Mouse (Mus musculus) forebrain, embryonic 13.5 days (tissue): ENCODE results near the gene Cyp2d10. TPM values are rescaled to one million over a fixed set of nuclear protein-coding genes. Genes with fewer than 3 reads are reported as not detected.
"Not testable (repeated sequence)": the region's sequence is repeated elsewhere in the genome, so short reads cannot be mapped to it uniquely, and the experiment has no call there.

Experiments
- ATAC-seq: fragments of 200-750 bp; cut with Nextera tagmentation; 2 replicates; pipeline ENCODE4 v1.8.0; 2017
- H3K27ac ChIP-seq: fragments of 300-500 bp; sonication (generic); 2 replicates; pipeline ENCODE4 v1.5.1; 2015; ENCODE audit warnings: inconsistent platforms, mild to moderate bottlenecking, moderate library complexity
- H3K27me3 ChIP-seq: fragments of 300-500 bp; sonication (generic); 2 replicates; pipeline ENCODE4 v1.6.1; 2015; ENCODE audit warnings: mild to moderate bottlenecking, inconsistent platforms
- H3K36me3 ChIP-seq: fragments of 300-500 bp; sonication (generic); 2 replicates; pipeline ENCODE4 v1.6.1; 2015; ENCODE audit warnings: mild to moderate bottlenecking, inconsistent platforms; ENCODE audit not compliant: poor library complexity, severe bottlenecking
- H3K4me1 ChIP-seq: fragments of 300-500 bp; sonication (generic); 2 replicates; pipeline ENCODE4 v1.6.1; 2015; ENCODE audit warnings: inconsistent platforms
- H3K4me2 ChIP-seq: fragments of 300-500 bp; sonication (generic); 2 replicates; pipeline ENCODE4 v1.6.1; 2015; ENCODE audit warnings: inconsistent platforms, mild to moderate bottlenecking, moderate library complexity
- H3K4me3 ChIP-seq: fragments of 300-500 bp; sonication (generic); 2 replicates; pipeline ENCODE4 v1.5.1; 2015; ENCODE audit warnings: mild to moderate bottlenecking, inconsistent platforms
- H3K9ac ChIP-seq: fragments of 300-500 bp; sonication (generic); 2 replicates; pipeline ENCODE4 v1.6.1; 2015; ENCODE audit warnings: mild to moderate bottlenecking, inconsistent platforms
- H3K9me3 ChIP-seq: fragments of 300-500 bp; sonication (generic); replicated peaks from 2 replicates; pipeline ENCODE4 v1.6.1; 2016; ENCODE audit warnings: inconsistent platforms
- WGBS: fragments of 180-500 bp; shearing (Covaris S2); methylation state at CpG from one replicate; pipeline ENCODE4 v1.1.7; 2015; 5-methylcytosine and 5-hydroxymethylcytosine counted together
- polyA plus RNA-seq: library from polyadenylated mRNA; unstranded; fragments of >200 nt; fragmentation: Nextera tagmentation; extraction: Ambion mirVana; gene quantifications from 2 replicates; pipeline ENCODE4 v1.2.1, GENCODE M21; 2015

The Cyp2d10 gene
- polyA plus RNA-seq, 1 experiment from 2014 or later, result not detected

DNA sequence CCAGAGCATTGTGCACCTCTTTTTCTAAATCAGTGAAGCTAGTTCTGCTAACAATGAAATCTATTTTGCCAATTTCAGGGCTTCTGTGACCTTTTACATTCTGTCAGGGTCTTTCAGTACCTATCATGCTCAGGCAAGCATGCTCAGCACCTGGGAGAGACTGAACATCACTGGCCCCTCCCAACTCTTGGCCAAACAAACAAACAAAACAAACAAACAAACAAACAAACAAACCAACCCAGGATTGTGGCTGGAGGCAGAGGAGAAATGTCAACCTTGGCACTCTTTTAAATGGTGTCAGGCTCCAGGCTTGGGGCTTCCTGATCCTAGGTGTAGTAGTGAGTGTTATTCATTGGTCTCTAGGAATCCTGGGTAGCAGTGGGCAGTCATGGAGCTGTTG, 26.1 kb upstream of the Cyp2d10 start, which contains the start of gene Cyp2d9:
Gene Cyp2d9 (plus strand): TSS at position 301 of the 400 bp plus-strand sequence.
- no peaks in the 10 kb centered on the region for H3K27me3 ChIP-seq
- peaks cover 13% of the 10 kb centered on the region for H3K9me3 ChIP-seq
- no peaks in the 10 kb centered on the region for H3K4me1 ChIP-seq
- no peak for ATAC-seq
- H3K4me2 ChIP-seq, result no peak within 1 kb of the TSS
- no peak within 1 kb of the TSS for H3K4me3 ChIP-seq
- no peaks in the 10 kb centered on the region for H3K36me3 ChIP-seq
- H3K9ac ChIP-seq, result no peak within 1 kb of the TSS
- no peak within 1 kb of the TSS for H3K27ac ChIP-seq

DNA sequence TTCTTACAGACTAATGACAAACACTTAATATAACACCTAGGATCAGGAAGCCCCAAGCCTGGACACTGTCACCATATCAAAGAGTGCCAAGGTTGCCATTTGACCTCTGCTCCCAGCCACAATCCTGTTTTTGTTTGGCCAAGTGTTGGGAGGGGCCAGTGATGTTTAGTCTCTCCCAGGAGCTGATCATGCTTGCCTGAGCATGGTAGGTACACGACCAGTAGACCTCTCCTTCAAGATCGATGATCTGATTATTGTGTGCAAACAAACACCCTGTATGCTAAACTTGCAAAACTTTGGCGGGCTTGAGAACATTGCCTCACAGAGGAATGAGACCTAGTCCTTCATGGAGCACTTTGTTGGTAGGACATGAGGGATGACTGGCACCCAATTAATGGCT, 16.5 kb upstream of the Cyp2d10 start:
- no peaks in the 10 kb centered on the region for H3K9me3 ChIP-seq
- no peak overlapping the region for H3K9ac ChIP-seq
- H3K4me3 ChIP-seq, result no peak overlapping the region
- H3K36me3 ChIP-seq, result no peaks in the 10 kb centered on the region
- no peak for ATAC-seq
- no peaks in the 10 kb centered on the region for H3K27me3 ChIP-seq
- H3K27ac ChIP-seq, result no peak overlapping the region
- H3K4me2 ChIP-seq, result no peak overlapping the region
- whole genome bisulfite sequencing, result 84% methylated on average over 3 of the region's 3 CpGs
- no peaks in the 10 kb centered on the region for H3K4me1 ChIP-seq

DNA sequence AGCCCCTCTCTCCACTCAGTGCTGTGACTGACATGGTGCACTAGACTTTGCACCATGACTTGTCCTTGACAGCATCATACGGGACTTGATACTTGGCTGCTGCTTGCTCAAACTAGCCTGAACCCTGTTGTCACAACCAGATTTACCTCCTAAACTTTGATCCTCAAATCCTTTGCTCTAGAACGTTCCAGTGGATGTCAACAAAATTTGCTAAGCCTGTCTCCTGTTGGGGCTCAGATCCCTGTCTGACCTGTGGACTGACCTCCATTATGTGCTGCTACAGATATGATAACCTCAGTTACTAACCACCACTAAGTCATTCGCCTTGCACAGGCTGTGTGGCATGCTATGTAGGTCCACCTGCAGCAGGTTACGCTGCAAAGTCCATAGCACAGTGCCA, 15.9 kb upstream of the Cyp2d10 start:
- Histone ChIP-seq H3K36me3 (no peaks in the 10 kb centered on the region), H3K4me3 (no peak overlapping the region), H3K27me3 (no peaks in the 10 kb centered on the region), H3K9me3 (no peaks in the 10 kb centered on the region), H3K9ac (no peak overlapping the region), H3K4me2 (no peak overlapping the region), H3K4me1 (no peaks in the 10 kb centered on the region), H3K27ac (no peak overlapping the region)
- ATAC-seq, result no peak
- WGBS, result 80% methylated on average over 4 of the region's 4 CpGs

DNA sequence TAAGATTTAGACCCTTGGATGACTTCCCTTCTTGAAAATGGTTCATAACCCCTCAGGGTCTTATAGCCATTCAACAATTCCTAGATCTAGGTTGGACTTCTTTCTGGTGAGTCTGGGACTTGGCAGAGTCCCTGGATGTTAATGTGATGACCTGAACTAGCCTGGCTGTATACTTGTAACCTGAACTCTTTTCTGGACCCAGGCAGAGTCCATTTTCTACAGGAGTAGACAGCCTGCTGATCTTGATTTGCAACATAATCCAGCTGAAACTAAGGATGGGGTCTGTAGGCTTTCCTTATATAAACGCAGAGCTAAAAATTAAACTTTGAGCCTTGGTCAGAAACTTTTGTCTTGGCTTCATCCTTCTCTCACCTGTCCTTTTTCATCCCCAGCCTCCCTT, 11.6 kb upstream of the Cyp2d10 start:
- no peak overlapping the region for H3K9ac ChIP-seq
- H3K9me3 ChIP-seq, result no peaks in the 10 kb centered on the region
- no peak overlapping the region for H3K27ac ChIP-seq
- H3K27me3 ChIP-seq, result no peaks in the 10 kb centered on the region
- WGBS, result 78% methylated on average over 1 of the region's 1 CpGs
- no peak overlapping the region for H3K4me2 ChIP-seq
- 0 out of 2 replicates have a peak, but pooled peaks cover 4% of the 10 kb centered on the region for H3K4me1 ChIP-seq
- H3K36me3 ChIP-seq, result no peaks in the 10 kb centered on the region
- H3K4me3 ChIP-seq, result no peak overlapping the region
- no peak for ATAC-seq

DNA sequence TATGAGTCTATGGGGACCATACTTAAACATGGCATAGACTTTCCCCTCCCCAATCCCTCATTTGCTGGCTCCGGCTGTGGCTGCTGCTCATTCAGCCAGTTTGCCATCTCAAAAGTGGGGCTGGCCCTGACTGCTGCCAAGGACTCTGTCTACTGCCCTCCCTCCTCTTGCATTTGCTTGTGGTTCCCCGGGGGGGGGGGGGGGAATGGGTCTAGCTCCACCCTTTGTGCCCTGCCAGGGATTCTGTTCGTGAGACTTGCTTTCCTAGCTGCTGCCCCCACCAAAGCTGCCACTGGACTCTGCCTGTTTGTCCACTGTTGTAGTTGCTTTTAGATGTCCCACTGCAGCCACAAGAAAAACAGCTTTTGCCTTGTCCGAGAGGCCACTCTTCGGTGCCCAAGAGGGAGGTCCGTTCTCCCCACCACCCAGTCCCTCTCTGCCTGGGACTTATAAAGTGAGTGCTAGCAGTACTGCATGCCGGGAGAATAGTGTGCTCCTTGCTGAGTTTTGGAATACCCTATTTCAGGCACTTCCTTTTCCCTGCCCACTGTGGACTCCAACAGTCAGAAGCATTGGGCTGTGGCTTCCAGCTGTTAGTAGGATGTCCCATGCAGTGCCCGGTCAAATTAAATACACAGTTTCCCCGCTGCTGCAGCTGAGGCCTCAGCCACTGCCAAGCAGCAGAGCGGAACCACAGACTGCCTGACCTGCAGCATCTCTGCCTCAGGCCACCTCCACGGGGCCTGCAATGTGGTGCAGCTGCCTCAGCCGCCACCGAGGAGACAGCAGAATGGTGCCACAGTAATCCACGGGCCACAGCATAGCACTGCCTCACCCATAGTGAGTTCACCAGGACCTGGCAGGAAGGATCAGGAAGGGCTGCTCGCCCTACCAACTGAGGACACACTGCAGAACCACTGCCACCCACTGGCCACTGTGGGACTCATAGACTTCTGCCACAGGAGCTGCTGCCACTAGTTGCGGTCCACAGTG, 10.1 kb upstream of the Cyp2d10 start:
- H3K4me2 ChIP-seq, result peak overlapping the region; percentile 8
- H3K27me3 ChIP-seq, result no peaks in the 10 kb centered on the region
- H3K27ac ChIP-seq, result no peak overlapping the region
- ATAC-seq, result peak; percentile 72
- WGBS, result 28% methylated on average over 16 of the region's 16 CpGs
- H3K36me3 ChIP-seq, result no peaks in the 10 kb centered on the region
- H3K9ac ChIP-seq, result 0 out of 2 replicates have a peak overlapping the region, but pooled peaks have one; percentile 30
- no peaks in the 10 kb centered on the region for H3K9me3 ChIP-seq
- no peak overlapping the region for H3K4me3 ChIP-seq
- 0 out of 2 replicates have a peak, but pooled peaks cover 4% of the 10 kb centered on the region for H3K4me1 ChIP-seq

DNA sequence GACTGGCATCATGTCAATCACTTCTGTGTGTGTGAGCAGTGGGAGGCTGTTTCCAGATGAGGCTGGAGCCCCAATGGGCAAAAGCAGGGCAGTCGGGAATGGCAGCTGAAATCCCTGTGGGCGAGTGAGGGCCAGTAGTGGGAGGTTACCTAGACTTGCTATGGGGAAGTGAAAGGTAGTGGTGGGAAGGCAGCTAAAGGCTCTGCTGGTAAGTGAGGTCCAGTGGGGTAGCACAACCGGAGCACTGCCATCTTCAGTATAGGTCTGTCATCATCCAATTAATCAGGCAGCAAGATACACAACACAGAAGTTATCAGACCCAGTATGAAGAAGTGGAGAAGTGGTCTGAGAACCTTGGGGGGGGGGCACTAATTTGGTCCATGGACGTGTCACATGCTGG, 541 bp upstream of the Cyp2d10 start:
- Histone ChIP-seq H3K27me3 (no peaks in the 10 kb centered on the region), H3K27ac (no peak overlapping the region)

DNA sequence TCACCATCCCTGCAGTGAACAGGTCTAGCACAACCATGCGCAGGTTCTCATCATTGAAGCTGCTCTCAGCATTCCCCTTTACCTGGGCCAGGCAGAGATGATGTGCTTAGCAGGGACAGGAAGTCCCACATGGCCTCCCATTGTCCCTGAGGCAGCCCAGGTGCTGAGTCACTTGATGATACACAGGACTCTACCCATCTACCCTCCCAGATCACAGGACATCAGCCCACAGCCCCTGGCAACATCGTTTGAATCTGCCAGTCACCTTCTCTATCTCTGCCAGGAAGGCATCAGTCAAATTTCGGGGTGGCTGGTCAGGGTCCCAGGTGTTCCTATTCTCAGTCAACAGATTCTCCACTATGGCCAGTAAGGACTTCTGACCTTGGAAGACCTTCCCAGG, 2.8 kb downstream of the Cyp2d10 start:
- ATAC-seq, result no peak
- WGBS, result 86% methylated on average over 3 of the region's 3 CpGs
- H3K4me2 ChIP-seq, result no peak overlapping the region
- no peaks in the 10 kb centered on the region for H3K27me3 ChIP-seq
- H3K27ac ChIP-seq, result no peak overlapping the region
- H3K4me3 ChIP-seq, result no peak overlapping the region
- no peaks in the 10 kb centered on the region for H3K9me3 ChIP-seq
- H3K36me3 ChIP-seq, result no peaks in the 10 kb centered on the region
- H3K4me1 ChIP-seq, result no peaks in the 10 kb centered on the region
- H3K9ac ChIP-seq, result no peak overlapping the region

More for the DNA sequence above, 541 bp upstream of the Cyp2d10 start:
- H3K9me3 ChIP-seq, result no peaks in the 10 kb centered on the region
- H3K4me3 ChIP-seq, result no peak overlapping the region
- H3K36me3 ChIP-seq, result no peaks in the 10 kb centered on the region
- 80% methylated on average over 4 of the region's 4 CpGs for WGBS
- no peak overlapping the region for H3K9ac ChIP-seq
- no peak for ATAC-seq
- no peaks in the 10 kb centered on the region for H3K4me1 ChIP-seq
- no peak overlapping the region for H3K4me2 ChIP-seq

DNA sequence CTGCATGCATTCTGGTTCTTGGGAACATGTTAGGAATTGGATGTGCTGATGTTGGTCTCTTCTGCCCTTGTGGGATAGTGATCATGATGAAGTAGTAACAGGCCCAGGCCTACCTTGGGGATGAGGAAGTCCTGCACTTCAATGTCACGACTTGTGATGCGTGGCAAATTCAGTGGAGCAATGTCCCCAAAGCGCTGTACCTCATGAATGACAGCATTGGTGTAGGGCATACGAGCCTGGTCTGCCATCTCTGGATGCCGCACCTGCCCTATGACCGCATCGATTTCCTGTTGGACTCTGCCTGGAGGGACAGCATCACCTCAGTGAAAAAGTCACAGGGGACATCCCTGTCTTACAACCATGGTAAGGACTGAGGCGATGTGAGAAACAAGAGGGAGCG, 3.4 kb downstream of the Cyp2d10 start:
- ATAC-seq, result no peak
- 93% methylated on average over 9 of the region's 9 CpGs for WGBS
- H3K9ac ChIP-seq, result no peak overlapping the region
- H3K4me3 ChIP-seq, result no peak overlapping the region
- H3K36me3 ChIP-seq, result no peaks in the 10 kb centered on the region
- H3K9me3 ChIP-seq, result no peaks in the 10 kb centered on the region
- no peak overlapping the region for H3K4me2 ChIP-seq
- H3K27me3 ChIP-seq, result no peaks in the 10 kb centered on the region
- no peaks in the 10 kb centered on the region for H3K4me1 ChIP-seq
- H3K27ac ChIP-seq, result no peak overlapping the region

DNA sequence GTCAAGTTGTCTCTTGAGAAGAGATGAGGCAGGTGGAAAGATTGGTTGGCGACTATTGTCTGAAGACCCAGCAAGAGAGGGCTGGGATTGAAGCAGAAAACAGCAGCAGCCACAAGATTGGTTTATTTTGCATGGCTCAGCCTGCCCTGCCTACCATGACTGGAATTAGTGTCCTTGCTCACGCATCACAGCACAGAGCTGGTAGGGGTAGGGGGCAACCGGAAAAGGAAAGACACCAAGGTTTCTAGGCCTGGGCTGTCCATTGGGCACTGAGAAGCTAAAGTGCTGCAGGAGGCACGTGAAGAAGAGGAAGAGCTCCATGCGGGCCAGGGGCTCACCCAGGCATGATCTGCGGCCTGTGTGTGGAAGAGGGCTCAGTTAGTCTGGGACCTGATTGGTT, 4.3 kb downstream of the Cyp2d10 start:
- H3K4me1 ChIP-seq, result no peaks in the 10 kb centered on the region
- WGBS, result 85% methylated on average over 6 of the region's 6 CpGs
- H3K4me2 ChIP-seq, result no peak overlapping the region
- H3K36me3 ChIP-seq, result no peaks in the 10 kb centered on the region
- H3K27me3 ChIP-seq, result no peaks in the 10 kb centered on the region
- no peak overlapping the region for H3K4me3 ChIP-seq
- no peak for ATAC-seq
- no peaks in the 10 kb centered on the region for H3K9me3 ChIP-seq
- H3K9ac ChIP-seq, result no peak overlapping the region
- no peak overlapping the region for H3K27ac ChIP-seq

DNA sequence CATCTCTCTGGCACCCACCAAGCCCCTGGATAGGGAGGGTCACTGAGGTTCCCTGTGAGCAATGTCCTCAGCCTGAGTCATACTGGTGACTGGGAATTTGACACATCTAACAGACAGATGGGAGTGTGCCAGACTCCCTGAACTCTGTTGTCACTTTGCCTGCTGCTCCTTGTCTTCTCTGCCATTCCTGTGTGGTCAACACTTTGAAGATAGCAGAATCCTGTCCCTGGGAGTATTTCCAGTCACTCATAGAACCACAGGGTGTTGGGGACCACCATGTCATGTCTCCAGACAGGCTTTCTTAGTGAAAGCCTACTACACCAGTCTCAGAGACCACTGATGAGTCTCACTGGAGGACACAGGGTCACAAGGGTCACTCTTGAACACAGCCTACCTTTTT, 4.9 kb downstream of the Cyp2d10 start:
- Histone ChIP-seq H3K9ac (no peak overlapping the region), H3K27me3 (no peaks in the 10 kb centered on the region), H3K36me3 (no peaks in the 10 kb centered on the region), H3K4me1 (no peaks in the 10 kb centered on the region), H3K9me3 (no peaks in the 10 kb centered on the region), H3K4me2 (no peak overlapping the region), H3K27ac (no peak overlapping the region), H3K4me3 (no peak overlapping the region)
- ATAC-seq, result no peak

DNA sequence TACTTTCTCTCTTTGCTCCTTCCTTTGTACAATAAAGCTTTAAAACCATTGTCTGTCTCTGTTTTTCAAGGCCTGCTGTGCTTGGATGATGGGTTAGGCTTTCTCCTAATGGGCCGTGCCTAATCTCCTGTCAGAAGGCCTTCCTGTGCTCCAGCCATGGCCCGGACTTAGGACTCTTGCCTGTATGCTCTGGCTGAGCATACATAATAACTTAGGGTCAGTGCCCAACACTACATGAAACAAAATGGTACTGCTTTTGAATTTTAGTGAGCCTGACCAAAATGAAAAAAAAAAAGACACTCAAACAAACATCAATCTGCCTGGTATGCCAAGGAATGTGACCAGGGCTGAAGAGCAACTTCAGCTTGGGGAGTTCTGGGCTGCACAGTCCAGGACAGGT, 5.5 kb downstream of the Cyp2d10 start:
- 53% methylated on average over 2 of the region's 2 CpGs for WGBS
- H3K36me3 ChIP-seq, result no peaks in the 10 kb centered on the region
- H3K27me3 ChIP-seq, result no peaks in the 10 kb centered on the region
- no peak overlapping the region for H3K4me3 ChIP-seq
- no peaks in the 10 kb centered on the region for H3K4me1 ChIP-seq
- no peak overlapping the region for H3K4me2 ChIP-seq
- H3K9me3 ChIP-seq, result no peaks in the 10 kb centered on the region
- H3K9ac ChIP-seq, result no peak overlapping the region
- ATAC-seq, result no peak
- no peak overlapping the region for H3K27ac ChIP-seq

DNA sequence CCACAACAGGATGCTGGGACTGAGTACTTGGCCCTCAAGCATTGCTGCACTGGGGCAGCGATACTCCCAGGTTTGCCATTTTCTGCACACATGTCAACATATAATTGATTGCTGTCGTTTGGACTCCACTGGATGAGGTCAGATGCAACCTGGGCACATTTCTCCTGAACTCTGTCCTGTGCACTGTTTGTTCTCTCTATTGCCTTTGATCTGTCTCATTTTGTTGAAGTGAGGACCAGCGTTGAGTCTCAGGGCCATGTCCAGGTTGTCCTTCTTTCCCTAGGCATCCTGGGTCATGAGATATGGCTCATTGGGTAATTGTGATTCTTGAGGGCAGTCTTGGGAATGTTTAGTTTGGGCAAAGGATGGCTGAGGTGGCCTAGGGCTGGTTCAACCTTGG, 11.0 kb downstream of the Cyp2d10 start:
- H3K9ac ChIP-seq, ATAC-seq, H3K4me1 ChIP-seq, H3K9me3 ChIP-seq, H3K4me3 ChIP-seq, H3K27ac ChIP-seq, H3K4me2 ChIP-seq, H3K27me3 ChIP-seq, H3K36me3 ChIP-seq: not testable (repeated sequence)
- WGBS, result 83% methylated on average over 3 of the region's 3 CpGs

DNA sequence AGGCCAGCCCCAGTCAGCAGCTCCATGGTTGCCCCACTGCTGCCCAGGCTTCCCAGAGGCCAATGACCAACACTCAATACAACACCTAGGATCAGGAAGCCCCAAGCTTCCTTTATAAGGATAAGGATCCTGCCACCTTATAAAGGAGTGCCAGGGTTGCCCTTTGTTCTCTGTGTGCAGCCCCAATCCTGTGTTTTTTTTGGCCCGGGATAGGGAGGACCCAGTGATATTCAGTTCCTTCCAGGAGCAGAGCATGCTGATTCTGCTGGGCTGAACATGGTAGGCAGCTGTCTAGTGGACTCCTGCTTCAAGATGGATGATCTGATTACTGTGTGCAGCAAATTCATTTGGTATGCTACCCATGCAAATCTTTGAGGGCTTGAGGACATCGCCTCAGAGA, 13.1 kb downstream of the Cyp2d10 start, which contains the start of gene Cyp2d11:
Gene Cyp2d11 (minus strand): TSS at position 101 of the 400 bp plus-strand sequence.
- not testable (repeated sequence) for H3K4me2 ChIP-seq, H3K9ac ChIP-seq, H3K4me3 ChIP-seq, H3K27me3 ChIP-seq, H3K9me3 ChIP-seq, H3K36me3 ChIP-seq, H3K27ac ChIP-seq, ATAC-seq, H3K4me1 ChIP-seq
- WGBS, result 86% methylated on average over 2 of the region's 2 CpGs
